Mouse (Mus musculus) kidney, postnatal 4 days (tissue): ENCODE data around the gene Fbxo46.

ENCODE experiments used
- DNase-seq, 2 experiments: peaks; one replicate each; pipeline ENCODE4 v3.0.0; 2021; ENCODE audit warnings: mixed read lengths in 2 of 2

Gene Fbxo46

DNA sequence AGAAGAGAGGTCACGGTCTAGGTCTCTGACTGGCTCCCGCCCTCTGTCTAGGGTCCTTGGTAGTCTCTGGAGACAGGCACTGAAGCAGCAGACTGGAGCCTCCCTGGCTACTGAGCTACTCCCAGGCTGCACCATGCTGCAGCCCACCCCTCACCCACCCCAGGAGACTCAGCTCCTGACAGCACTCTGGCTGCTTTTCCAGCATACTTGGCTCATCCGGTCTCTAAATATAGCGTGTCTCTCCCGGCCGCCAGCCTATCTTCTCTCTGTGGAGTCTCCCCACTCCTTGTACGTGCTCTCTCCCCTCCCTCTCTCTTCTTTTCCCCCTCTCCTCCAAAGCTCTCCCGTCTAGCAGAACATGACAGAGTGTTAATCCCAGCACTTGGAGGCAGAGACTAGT, 50.5 kb downstream of the Fbxo46 start:
- peak; percentile 44 to 61 for DNase-seq

DNA sequence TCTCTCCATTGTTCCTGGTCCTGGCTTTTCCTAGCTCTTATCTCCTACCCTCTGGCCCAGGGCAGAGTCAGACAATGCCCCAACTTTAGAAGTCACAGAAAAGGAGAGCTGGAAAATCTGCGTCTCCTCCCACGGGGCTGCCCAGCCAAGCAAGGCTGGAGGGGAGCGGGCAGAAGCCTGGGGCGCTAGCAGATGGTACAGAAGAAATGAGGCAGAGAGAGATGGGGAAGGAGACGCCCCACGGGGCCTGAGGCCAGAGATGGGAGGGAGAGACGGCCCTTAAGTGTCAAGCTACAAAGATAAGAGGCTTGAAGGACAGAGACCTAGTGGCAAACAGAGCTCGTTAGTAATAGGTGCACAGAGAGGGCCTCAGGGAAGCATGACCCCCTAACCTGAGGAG, 52.2 kb downstream of the Fbxo46 start:
- DNase-seq, result no peak

DNA sequence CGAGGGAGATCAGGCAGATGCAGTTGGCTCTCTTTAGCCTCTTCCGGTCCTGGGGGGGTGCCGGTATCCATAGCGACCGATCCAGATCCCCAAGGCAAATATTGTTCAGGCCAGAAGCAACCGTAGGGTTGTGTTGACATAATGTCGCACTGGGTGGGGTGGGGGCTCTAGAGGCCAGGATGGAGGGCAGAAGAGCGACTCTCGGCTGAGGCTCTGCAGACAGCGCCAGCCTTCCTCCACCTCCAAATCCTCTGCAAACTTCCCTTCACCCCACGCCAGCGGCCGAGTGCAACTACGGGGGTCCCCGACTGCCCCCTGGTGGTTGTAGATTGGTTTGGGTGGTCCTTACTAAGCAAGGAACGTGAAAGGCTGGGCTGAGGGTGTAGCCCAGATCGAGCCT, 53.2 kb downstream of the Fbxo46 start:
- peak; percentile 96 for DNase-seq

DNA sequence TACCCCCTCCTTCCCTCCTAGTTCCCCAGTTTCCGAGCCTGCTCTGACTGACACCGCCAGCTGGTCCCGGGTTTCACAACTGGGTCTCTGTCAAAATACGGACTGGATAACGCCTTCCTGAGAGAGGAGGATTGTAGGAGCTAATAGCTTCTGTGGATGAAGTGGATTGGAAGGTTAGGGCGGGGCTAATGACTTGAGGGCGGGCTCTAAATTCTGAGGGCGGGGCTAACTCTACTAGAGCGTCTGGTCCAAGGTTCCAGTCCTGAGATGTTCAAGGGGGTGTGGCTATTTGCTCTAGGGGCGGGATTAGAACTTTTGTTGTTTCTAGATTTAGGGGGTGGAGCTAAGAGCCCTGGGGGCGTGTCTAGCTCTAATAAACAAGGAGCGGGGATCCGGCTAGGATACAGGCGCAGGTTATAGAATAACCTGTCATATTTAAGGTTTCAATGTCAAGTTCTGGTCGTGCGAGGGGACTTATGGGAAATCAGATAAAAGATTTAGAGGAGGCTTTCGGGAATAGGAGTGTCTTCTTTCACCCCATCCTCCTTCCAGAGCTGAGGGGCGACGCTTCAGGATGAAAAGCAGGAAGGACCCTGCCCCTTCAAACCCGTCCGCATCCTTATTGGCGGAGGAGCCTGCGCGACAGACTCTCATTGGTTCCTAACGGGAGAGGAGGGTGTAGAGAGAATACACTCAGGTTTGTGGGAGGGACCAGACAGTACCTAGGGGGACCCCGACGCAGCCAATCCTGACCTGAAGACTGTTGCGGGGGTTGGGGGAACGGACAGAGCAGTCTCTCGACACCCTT, 56.3 kb downstream of the Fbxo46 start, which contains the start of gene Eml2:
Gene Eml2 (plus strand): TSS at position 714 of the 808 bp plus-strand sequence.
- DNase-seq, result peak; percentile 59 to 70

DNA sequence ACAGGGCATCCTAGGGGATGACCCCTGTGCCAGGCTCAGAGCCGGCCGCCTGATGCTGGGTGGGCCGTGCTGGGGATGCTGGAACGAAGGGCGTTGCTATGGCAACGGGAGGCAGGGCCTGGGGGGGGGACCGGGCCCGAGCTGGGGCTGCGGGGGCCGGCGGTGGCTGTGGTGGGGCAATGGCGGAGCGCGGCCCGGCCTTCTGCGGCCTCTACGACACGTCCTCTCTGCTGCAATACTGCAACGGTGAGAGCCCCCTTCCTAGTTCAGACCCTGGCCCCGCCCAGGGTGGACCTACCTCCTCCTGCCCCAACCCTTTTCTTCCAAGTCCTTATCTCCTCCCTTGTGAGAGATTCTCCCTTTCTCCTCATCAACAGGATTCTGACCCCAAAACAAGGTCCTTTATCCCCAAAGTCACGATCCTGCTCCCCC, 56.9 kb downstream of the Fbxo46 start:
- DNase-seq, result no peak

DNA sequence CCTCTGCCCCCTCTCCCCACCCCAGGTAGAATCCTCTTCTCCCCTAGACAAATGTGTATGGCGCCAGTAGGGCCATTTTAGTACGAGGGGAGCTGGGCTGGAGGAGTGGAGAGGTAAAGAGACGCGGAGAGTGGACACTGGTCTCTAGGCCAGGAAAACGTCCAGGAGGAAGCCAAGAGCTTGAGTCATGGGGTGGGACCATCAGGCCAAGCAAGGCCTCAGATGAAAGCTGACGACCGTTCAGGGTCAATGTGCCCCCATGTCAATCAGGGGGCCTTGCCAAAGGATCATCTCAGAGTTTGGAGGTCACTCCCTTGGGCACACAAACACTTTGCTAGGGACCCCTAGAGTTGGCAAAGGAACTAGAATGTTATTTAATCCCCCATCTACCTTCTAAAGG, 57.6 kb downstream of the Fbxo46 start:
- DNase-seq, result no peak

DNA sequence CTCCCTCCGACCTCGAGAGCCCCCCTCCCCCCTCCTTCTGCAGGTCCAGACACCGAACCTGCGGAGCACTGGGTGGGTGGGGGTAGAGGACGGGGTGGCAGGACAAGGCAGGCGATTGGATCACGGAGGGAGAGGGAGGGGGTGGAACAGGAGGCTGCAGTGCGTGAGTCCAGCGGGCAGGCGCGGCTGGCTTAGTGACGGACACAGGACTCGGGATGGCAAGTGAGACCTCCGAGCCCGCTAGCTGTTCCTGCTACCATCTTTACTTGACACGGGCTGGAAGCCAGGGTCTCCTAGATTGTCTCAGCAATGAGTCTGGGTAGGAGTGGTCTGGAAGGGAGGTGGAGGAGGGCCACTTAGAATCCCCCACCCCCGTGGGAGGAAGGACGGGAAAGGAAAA, 58.4 kb downstream of the Fbxo46 start:
- DNase-seq, result no peak

DNA sequence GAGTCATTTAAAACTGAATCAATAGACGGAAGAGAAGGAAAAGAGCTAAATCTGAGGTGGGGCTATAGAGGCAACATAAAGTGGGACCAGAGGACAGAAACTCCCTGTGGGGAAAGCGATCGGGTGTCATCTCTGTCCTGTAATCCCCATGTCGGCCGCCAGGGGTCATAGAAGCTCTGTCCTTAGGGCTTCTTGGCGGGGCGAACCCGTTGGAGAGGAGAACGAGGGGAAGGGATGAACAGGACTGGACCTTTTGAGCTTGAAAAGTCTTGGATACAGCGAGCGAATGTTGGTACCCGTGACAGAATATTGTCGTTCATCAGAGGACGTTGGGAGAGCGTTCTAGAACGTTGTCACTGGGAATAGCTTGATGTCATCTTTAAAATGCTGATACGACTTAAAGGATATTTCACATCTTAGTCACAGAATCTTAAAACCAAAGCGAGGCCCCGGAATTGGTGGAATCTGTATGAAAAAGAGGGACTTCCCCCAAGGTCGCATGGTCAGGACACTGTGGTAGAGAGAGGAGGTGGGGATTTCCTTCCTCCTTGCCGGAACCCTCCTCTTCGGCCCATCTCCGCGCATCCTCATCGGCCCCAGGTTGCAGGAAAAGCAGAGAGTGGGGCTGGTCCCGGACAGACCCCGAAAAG, 58.9 kb downstream of the Fbxo46 start:
- peak; percentile 86 to 88 for DNase-seq

DNA sequence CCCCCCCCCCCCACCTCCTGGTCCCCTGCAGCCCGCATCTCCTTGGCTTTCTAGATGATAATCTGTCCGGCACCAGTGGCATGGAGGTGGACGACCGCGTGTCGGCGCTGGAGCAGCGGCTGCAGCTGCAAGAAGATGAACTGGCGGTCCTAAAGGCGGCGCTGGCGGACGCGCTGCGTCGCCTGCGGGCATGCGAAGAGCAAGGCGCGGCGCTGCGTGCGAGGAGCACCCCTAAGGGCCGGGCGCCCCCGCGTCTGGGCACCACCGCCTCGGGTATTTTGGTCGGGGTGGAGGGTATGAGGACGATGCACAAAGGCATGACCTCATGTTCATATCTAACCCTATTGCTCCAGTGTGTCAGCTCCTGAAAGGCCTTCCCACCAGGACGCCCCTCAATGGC, 59.5 kb downstream of the Fbxo46 start:
- DNase-seq, result peak; percentile 79 to 87

DNA sequence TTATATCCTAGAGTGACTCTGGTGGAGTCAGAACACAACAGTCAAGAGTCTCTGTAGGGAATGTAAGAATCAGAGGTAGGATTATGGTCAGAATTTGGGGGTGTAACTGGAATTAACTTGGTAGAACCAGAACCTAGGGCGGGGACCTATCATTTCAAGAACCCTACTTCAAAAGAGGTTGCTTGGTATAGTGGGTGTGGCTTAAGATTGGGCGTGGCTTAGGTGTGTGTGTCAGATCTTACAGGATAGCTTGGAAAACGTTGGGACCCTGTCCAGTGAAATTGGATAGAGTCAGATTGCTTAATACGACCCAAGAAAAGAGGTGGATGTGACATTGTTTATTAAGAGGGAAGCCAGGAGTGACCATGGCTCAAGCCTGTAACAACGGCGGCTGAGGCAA, 60.3 kb downstream of the Fbxo46 start:
- DNase-seq, result no peak

DNA sequence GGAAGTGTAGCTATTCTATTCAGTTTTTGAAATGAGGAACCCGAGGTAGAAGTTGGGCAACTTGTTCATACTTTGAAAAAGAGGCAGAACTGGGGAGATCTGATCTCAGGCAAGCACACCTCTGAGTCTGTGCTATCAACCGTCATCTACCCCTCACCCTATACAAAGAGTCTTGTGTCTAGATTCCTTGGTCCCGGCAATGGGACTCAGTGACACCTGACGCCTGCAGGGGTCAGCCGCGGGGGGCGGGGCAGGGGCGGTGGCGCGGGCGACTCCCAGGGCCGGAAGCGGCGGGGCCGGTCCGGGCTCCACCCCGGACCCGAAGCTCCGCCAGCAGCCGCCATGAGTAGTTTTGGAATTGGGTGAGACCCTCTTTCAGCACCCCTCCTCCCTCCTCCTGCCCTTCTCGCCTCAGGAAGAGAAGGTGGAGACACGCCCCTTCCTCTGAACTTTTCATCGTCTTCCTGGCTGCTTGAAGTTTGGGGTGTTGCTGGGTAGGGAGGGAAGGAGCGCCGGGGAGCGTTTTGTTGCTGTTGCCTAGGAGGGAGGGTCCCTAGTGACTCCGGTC, 61.3 kb downstream of the Fbxo46 start:
- DNase-seq, result peak; percentile 74 to 85

DNA sequence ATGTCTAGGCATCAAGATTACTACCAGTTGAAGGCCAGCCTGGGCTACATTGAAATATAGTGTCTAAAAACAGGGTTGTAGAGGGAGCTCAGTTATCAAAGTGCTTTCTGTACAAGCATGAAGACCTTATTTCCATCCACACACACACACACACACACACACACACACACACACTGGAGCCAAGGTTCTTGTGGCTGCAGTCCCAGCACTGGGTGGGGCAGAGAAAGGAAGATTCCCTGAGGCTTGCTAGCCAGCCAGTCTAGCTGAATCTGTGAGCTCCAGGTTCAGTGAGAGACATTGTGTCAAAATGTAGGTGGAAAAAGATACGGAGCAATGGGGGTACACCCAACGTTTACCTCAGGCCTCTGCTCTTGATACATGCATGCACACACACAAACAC, 64.6 kb downstream of the Fbxo46 start:
- no peak for DNase-seq

DNA sequence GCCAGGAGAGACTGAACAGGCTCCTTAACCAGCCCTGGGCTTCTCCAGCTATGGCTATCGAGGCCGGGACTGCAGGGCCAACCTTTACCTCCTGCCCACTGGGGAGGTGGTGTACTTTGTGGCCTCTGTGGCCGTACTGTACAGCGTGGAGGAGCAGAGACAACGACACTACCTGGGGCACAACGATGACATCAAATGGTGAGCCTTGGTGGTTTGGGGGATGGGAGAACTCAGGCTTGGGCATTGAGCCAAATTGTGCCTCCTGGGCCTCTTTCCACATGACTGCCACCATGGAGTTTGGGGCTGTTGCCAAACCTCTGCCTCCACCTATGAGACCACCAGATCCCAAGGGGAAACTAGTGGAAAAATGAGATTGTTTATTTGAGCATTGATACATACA, 65.1 kb downstream of the Fbxo46 start:
- peak; percentile 64 to 70 for DNase-seq
